Mouse (Mus musculus) intestine, embryonic 15.5 days (tissue): ENCODE results near the gene Prune2. TPM values are rescaled to one million over a fixed set of nuclear protein-coding genes. Genes with fewer than 3 reads are reported as not detected.

ENCODE experiments used
- ATAC-seq: fragments of 200-750 bp; cut with Nextera tagmentation; 2 replicates; pipeline ENCODE4 v1.8.0; 2017; ENCODE audit warnings: moderate TSS enrichment, moderate library complexity
- H3K27ac ChIP-seq: fragments of 300-500 bp; sonication (generic); 2 replicates; pipeline ENCODE4 v1.5.1; 2015; ENCODE audit warnings: mild to moderate bottlenecking, inconsistent platforms
- H3K27me3 ChIP-seq: fragments of 300-500 bp; sonication (generic); replicated peaks from 2 replicates; pipeline ENCODE4 v1.6.1; 2015; ENCODE audit warnings: inconsistent platforms
- H3K36me3 ChIP-seq: fragments of 300-500 bp; sonication (generic); 2 replicates; pipeline ENCODE4 v1.6.1; 2015; ENCODE audit warnings: inconsistent platforms
- H3K4me1 ChIP-seq: fragments of 300-500 bp; sonication (generic); replicated peaks from 2 replicates; pipeline ENCODE4 v1.6.1; 2015; ENCODE audit warnings: inconsistent platforms
- H3K4me2 ChIP-seq: fragments of 300-500 bp; sonication (generic); replicated peaks from 2 replicates; pipeline ENCODE4 v1.6.1; 2015; ENCODE audit warnings: mild to moderate bottlenecking, inconsistent platforms
- H3K4me3 ChIP-seq: fragments of 300-500 bp; sonication (generic); replicated peaks from 2 replicates; pipeline ENCODE4 v1.5.1; 2015; ENCODE audit warnings: inconsistent platforms
- H3K9ac ChIP-seq: fragments of 300-500 bp; sonication (generic); 2 replicates; pipeline ENCODE4 v1.6.1; 2015; ENCODE audit warnings: inconsistent platforms
- H3K9me3 ChIP-seq: fragments of 300-500 bp; sonication (generic); 2 replicates; pipeline ENCODE4 v1.6.1; 2016; ENCODE audit warnings: inconsistent platforms
- whole genome bisulfite sequencing: fragments of 180-500 bp; shearing (Covaris S2); methylation state at CpG from one replicate; pipeline ENCODE4 v1.1.7; 2015; 5-methylcytosine and 5-hydroxymethylcytosine counted together
- polyA plus RNA-seq: library from polyadenylated mRNA; unstranded; fragments of >200 nt; fragmentation: Nextera tagmentation; extraction: Ambion mirVana; gene quantifications from 2 replicates; pipeline ENCODE4 v1.2.1, GENCODE M21; 2015

Prune2 gene
- polyA plus RNA-seq, 1 experiment from 2014 or later: 2.3 TPM

GRCm38 (mm10) chr19:17078643-17079316 is 122.9 kb downstream of the Prune2 start:
- ATAC-seq: no peak
- Histone ChIP-seq H3K4me3 (no peak overlapping the region), H3K9ac (no peak overlapping the region), H3K4me2 (no peak overlapping the region), H3K27ac (no peak overlapping the region), H3K36me3 (no peaks in the 10 kb centered on the region), H3K27me3 (no peaks in the 10 kb centered on the region), H3K4me1 (no peaks in the 10 kb centered on the region), H3K9me3 (no peaks in the 10 kb centered on the region)
- 54% methylated on average over 8 of the region's 8 CpGs for WGBS

DNA sequence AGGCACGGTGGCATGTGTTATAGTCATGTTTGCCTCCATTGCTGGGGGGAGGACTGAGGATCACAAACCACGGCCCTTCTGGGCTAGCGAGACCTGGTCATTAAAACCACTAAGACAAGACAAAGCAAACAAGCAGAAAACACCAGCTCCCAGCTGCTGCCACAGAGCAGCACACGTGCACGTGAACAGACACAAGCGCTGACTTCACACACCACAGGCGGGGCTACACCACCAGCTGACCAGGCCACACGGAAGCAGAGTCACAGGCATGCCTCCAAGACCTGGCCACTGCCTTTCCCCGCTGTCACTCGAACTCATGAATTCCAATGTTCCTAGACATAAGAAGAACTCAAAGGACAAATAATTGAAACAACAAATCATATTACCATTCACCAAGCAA is 125.5 kb downstream of the Prune2 start:
- no peaks in the 10 kb centered on the region for H3K4me1 ChIP-seq
- H3K4me2 ChIP-seq: no peak overlapping the region
- H3K9me3 ChIP-seq: no peaks in the 10 kb centered on the region
- no peaks in the 10 kb centered on the region for H3K36me3 ChIP-seq
- no peak overlapping the region for H3K9ac ChIP-seq
- H3K27me3 ChIP-seq: no peaks in the 10 kb centered on the region
- 73% methylated on average over 10 of the region's 10 CpGs for WGBS
- no peak for ATAC-seq
- no peak overlapping the region for H3K4me3 ChIP-seq
- no peak overlapping the region for H3K27ac ChIP-seq

DNA sequence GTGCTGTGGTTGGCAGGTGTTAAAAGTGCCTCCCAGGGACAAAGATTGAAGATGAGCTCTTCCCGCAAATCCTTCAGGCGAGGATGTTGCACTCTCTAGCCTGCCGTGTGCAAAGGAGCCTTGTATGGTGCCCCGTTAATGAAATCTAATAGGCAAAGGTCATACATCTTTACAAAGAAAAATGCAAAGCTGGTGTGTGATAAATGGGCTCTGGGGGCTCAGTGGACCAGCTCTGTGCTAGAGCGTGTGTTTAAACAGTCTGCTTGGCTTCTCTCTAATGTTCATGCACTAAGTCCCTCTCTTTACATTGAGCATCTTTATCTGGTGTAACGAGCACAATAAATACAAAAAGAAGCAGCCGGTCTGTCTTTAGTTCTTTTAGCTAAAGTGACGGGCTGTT is 138.1 kb downstream of the Prune2 start:
- Histone ChIP-seq H3K27ac (no peak overlapping the region), H3K4me2 (no peak overlapping the region), H3K4me1 (peaks cover 2% of the 10 kb centered on the region; the same call in 1 of the 2 replicates), H3K4me3 (no peak overlapping the region), H3K36me3 (no peaks in the 10 kb centered on the region), H3K9ac (no peak overlapping the region), H3K9me3 (no peaks in the 10 kb centered on the region), H3K27me3 (no peaks in the 10 kb centered on the region)
- WGBS: 36% methylated on average over 8 of the region's 8 CpGs
- ATAC-seq: no peak

DNA sequence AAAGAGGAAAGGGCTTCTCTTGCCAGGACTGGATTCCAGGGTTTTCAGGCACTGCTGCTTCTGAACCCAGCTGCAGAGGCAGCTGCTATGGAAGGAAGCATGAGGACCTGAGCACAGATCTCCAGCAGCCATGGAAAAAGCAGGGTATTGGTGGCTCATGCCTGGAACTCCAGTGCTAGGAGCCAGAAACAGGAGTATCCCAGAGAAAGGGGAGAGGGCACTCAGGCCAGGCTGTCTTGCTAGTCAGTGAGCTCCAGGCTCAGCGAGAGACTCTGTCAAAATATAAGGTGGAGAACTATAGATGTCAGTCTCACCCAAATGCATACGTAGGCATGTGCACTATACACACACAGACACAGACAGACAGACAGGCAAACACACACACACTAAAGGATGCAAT is 140.4 kb downstream of the Prune2 start:
- 68% methylated on average over 2 of the region's 2 CpGs for WGBS
- no peak overlapping the region for H3K4me3 ChIP-seq
- no peaks in the 10 kb centered on the region for H3K36me3 ChIP-seq
- no peak overlapping the region for H3K27ac ChIP-seq
- no peak overlapping the region for H3K4me2 ChIP-seq
- H3K9ac ChIP-seq: no peak overlapping the region
- no peak for ATAC-seq
- H3K9me3 ChIP-seq: no peaks in the 10 kb centered on the region
- H3K27me3 ChIP-seq: no peaks in the 10 kb centered on the region
- peaks cover 2% of the 10 kb centered on the region; the same call in 1 of the 2 replicates for H3K4me1 ChIP-seq

DNA sequence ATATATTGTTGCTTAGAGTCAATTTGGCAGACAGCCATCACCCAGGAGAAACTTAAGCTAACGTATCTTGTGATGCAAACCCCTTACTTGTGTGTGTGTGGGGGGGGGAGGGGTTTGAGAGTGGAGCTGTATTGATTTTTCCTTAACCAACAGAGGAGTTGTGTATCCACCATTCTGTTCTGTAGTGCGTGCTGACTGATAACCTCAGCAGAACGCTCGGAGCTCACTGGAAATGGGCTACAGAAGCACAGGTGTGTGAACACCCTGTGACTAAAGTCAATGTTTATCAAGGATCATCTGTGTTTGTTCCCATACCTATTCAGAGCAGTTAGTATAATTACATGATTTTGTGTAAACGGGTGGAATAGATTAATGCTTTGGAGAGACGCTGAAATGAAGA is 141.3 kb downstream of the Prune2 start:
- H3K4me1 ChIP-seq: peaks cover 2% of the 10 kb centered on the region; the same call in 1 of the 2 replicates
- no peak overlapping the region for H3K9ac ChIP-seq
- H3K36me3 ChIP-seq: no peaks in the 10 kb centered on the region
- H3K4me3 ChIP-seq: no peak overlapping the region
- peak; percentile 79 for ATAC-seq
- 61% methylated on average over 6 of the region's 6 CpGs for WGBS
- H3K4me2 ChIP-seq: no peak overlapping the region
- no peaks in the 10 kb centered on the region for H3K27me3 ChIP-seq
- H3K9me3 ChIP-seq: no peaks in the 10 kb centered on the region
- H3K27ac ChIP-seq: no peak overlapping the region

GRCm38 (mm10) chr19:17108782-17109181 is 152.9 kb downstream of the Prune2 start:
- no peaks in the 10 kb centered on the region for H3K36me3 ChIP-seq
- peak; percentile 61; the same call in 1 of the 2 replicates for ATAC-seq
- H3K27ac ChIP-seq: no peak overlapping the region
- H3K4me1 ChIP-seq: no peaks in the 10 kb centered on the region
- no peak overlapping the region for H3K4me3 ChIP-seq
- H3K9me3 ChIP-seq: no peaks in the 10 kb centered on the region
- no peak overlapping the region for H3K9ac ChIP-seq
- H3K4me2 ChIP-seq: no peak overlapping the region
- WGBS: 30% methylated on average over 8 of the region's 8 CpGs
- H3K27me3 ChIP-seq: no peaks in the 10 kb centered on the region

GRCm38 (mm10) chr19:17124034-17124735 is 168.3 kb downstream of the Prune2 start:
- ATAC-seq: no peak

GRCm38 (mm10) chr19:17125380-17125779 is 169.5 kb downstream of the Prune2 start:
- Histone ChIP-seq H3K9me3 (no peaks in the 10 kb centered on the region), H3K27me3 (no peaks in the 10 kb centered on the region), H3K4me1 (no peaks in the 10 kb centered on the region), H3K4me3 (no peak overlapping the region), H3K27ac (no peak overlapping the region), H3K36me3 (no peaks in the 10 kb centered on the region), H3K9ac (no peak overlapping the region), H3K4me2 (no peak overlapping the region)
- no peak for ATAC-seq
- 80% methylated on average over 7 of the region's 7 CpGs for WGBS

More at GRCm38 (mm10) chr19:17124034-17124735, 168.3 kb downstream of the Prune2 start:
- Histone ChIP-seq H3K4me3 (no peak overlapping the region), H3K27me3 (no peaks in the 10 kb centered on the region), H3K4me1 (no peaks in the 10 kb centered on the region), H3K4me2 (no peak overlapping the region), H3K36me3 (no peaks in the 10 kb centered on the region), H3K9ac (no peak overlapping the region), H3K9me3 (no peaks in the 10 kb centered on the region), H3K27ac (no peak overlapping the region)
- 64% methylated on average over 12 of the region's 12 CpGs for WGBS

DNA sequence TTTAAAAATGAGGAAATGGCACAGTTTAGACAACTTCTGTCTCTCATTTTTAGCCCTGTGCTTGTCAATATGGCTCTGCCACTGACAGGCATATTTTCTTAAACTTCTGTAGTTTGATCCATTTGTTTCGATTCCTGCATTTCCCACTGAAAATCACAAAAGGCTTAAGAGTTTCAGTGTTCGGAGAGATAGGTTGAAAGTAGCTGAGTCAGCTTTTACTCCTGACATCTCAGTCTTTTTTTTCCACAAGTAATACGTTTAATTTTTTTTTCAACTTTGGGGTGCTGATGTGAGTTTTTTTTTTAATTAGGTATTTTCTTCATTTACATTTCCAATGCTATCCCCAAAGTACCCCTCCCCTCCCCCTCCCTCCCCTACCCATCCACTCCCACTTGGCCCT is 174.6 kb downstream of the Prune2 start:
- no peak for ATAC-seq
- Histone ChIP-seq H3K9ac (no peak overlapping the region), H3K4me2 (no peak overlapping the region), H3K4me1 (no peaks in the 10 kb centered on the region), H3K27me3 (no peaks in the 10 kb centered on the region), H3K36me3 (no peaks in the 10 kb centered on the region), H3K9me3 (no peaks in the 10 kb centered on the region), H3K4me3 (no peak overlapping the region), H3K27ac (no peak overlapping the region)
- 85% methylated on average over 3 of the region's 3 CpGs for WGBS

GRCm38 (mm10) chr19:17136677-17137460 is 181.0 kb downstream of the Prune2 start:
- Histone ChIP-seq H3K27me3 (no peaks in the 10 kb centered on the region), H3K27ac (no peak overlapping the region), H3K4me3 (peak overlapping the region; percentile 38), H3K9me3 (no peaks in the 10 kb centered on the region), H3K4me2 (peak overlapping the region; percentile 76), H3K9ac (peak overlapping the region; percentile 23; the same call in 1 of the 2 replicates), H3K36me3 (no peaks in the 10 kb centered on the region), H3K4me1 (no peaks in the 10 kb centered on the region)
- peak; percentile 64; the same call in 1 of the 2 replicates for ATAC-seq
- WGBS: 9% methylated on average over 21 of the region's 21 CpGs

DNA sequence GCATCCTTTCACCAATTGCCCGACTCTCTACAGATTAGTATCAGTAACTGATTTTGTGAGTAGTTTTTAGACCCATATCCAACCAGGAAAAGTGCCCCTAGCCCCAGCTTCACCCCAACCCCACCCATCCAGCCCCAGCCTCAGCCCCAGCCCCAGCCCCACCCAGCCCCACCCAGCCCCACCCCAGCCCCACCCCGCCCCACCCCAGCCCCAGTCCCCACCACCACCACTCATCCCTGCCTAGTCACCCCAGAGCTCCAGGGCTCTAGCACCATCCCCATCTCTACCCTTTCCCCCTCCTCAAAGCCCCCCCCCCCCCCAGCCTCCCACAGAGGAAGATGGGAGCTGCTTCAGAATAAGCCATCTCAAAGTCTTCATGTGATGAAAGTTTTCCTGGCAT is 181.7 kb downstream of the Prune2 start:
- Histone ChIP-seq H3K27me3 (no peaks in the 10 kb centered on the region), H3K4me3 (no peak overlapping the region), H3K9me3 (no peaks in the 10 kb centered on the region), H3K4me2 (no peak overlapping the region), H3K36me3 (no peaks in the 10 kb centered on the region), H3K27ac (no peak overlapping the region), H3K4me1 (no peaks in the 10 kb centered on the region), H3K9ac (no peak overlapping the region)
- 36% methylated on average over 2 of the region's 2 CpGs for WGBS
- no peak for ATAC-seq

GRCm38 (mm10) chr19:17138144-17138915 is 182.4 kb downstream of the Prune2 start:
- no peak overlapping the region for H3K4me3 ChIP-seq
- H3K9me3 ChIP-seq: no peaks in the 10 kb centered on the region
- no peak for ATAC-seq
- no peak overlapping the region for H3K4me2 ChIP-seq
- no peak overlapping the region for H3K9ac ChIP-seq
- no peaks in the 10 kb centered on the region for H3K4me1 ChIP-seq
- WGBS: 23% methylated on average over 10 of the region's 10 CpGs
- no peaks in the 10 kb centered on the region for H3K36me3 ChIP-seq
- H3K27ac ChIP-seq: no peak overlapping the region
- H3K27me3 ChIP-seq: no peaks in the 10 kb centered on the region
